Mouse (Mus musculus) small intestine, adult 2 months (tissue): Measurements from ENCODE around the gene Uchl4.

ENCODE experiments used
- CTCF ChIP-seq: fragments of 200-500 bp; IDR thresholded peaks from 2 replicates; pipeline ENCODE4 v1.5.1; 2012; ENCODE audit warnings: low read depth, mild to moderate bottlenecking, control low read depth, inconsistent platforms, low read length, moderate library complexity, mixed read lengths; ENCODE audit not compliant: insufficient replicate concordance, insufficient read length; ENCODE audit errors: extremely low read depth
- POLR2A ChIP-seq: fragments of 200-500 bp; IDR thresholded peaks from 2 replicates; pipeline ENCODE4 v1.6.1; 2012; ENCODE audit warnings: low read depth, mild to moderate bottlenecking, control low read depth, inconsistent platforms, low read length, moderate library complexity

DNA sequence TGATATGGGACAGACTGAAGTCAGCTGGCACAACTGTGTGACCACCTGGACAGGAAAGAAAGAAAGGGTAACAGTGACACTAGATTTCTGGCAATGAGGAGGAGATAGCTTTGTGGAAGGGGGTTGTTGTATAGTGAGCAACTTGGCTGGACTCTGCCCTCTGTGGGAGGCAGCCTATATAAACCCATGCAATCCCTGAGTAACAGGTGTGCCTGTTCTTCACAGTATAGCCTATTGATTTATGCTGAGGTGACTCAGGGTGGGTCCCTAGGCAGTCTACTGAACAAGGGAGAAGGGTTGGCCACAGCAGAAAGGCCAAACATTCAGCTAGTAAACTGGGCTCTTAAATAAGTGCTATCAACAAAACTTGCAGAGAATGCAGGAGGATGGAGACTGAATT is 9.2 kb upstream of the Uchl4 start:
- TF ChIP-seq CTCF (no peak), POLR2A (no peak)
